Mouse (Mus musculus): ENCODE results near the gene Il15. TPM values are rescaled to one million over a fixed set of nuclear protein-coding genes. Genes with fewer than 3 reads are reported as not detected.

The Il15 gene
- total RNA-seq, 2 experiments from 2014 or later, result 2.6 to 3.0 TPM

GRCm38 (mm10) chr8:82370657-82371056 lies 32.4 kb downstream of the Il15 start:
- DNase-seq (ENCODE audit: low spot score in 2 of 2), result no peak

- no peak for DNase-seq (ENCODE audit: low spot score in 2 of 2)
Measured at GRCm38 (mm10) chr8:82361061-82361460, 42.0 kb downstream of the Il15 start.

- no peak for DNase-seq (ENCODE audit: low spot score in 2 of 2)
Measured at GRCm38 (mm10) chr8:82356091-82356490, 46.9 kb downstream of the Il15 start.

GRCm38 (mm10) chr8:82351268-82351943 lies 51.6 kb downstream of the Il15 start:
- DNase-seq (ENCODE audit: low spot score in 2 of 2), result no peak

GRCm38 (mm10) chr8:82349299-82349698 lies 53.7 kb downstream of the Il15 start:
- no peak for DNase-seq (ENCODE audit: low spot score in 2 of 2)

- no peak for DNase-seq (ENCODE audit: low spot score in 2 of 2)
Measured at GRCm38 (mm10) chr8:82346485-82346884, 56.5 kb downstream of the Il15 start.

GRCm38 (mm10) chr8:82331675-82332234 lies 71.3 kb downstream of the Il15 start:
- no peak for DNase-seq (ENCODE audit: low spot score in 2 of 2)

GRCm38 (mm10) chr8:82327986-82328652 lies 74.9 kb downstream of the Il15 start:
- DNase-seq (ENCODE audit: low spot score in 2 of 2), result peak; percentile 11 to 51

- no peak for DNase-seq (ENCODE audit: low spot score in 2 of 2)
Measured at GRCm38 (mm10) chr8:82326061-82326460, 77.0 kb downstream of the Il15 start.

- DNase-seq (ENCODE audit: low spot score in 2 of 2), result no peak
Measured at GRCm38 (mm10) chr8:82325586-82325985, 77.4 kb downstream of the Il15 start.

GRCm38 (mm10) chr8:82317446-82317845 lies 85.6 kb downstream of the Il15 start:
- DNase-seq (ENCODE audit: low spot score in 2 of 2), result no peak

GRCm38 (mm10) chr8:82306424-82306823 lies 96.6 kb downstream of the Il15 start:
- no peak for DNase-seq (ENCODE audit: low spot score in 2 of 2)

- DNase-seq (ENCODE audit: low spot score in 2 of 2), result no peak
Measured at GRCm38 (mm10) chr8:82296256-82296655, 106.8 kb downstream of the Il15 start.

GRCm38 (mm10) chr8:82291659-82292058 lies 111.4 kb downstream of the Il15 start:
- no peak for DNase-seq (ENCODE audit: low spot score in 2 of 2)

GRCm38 (mm10) chr8:82285866-82286265 lies 117.2 kb downstream of the Il15 start:
- no peak for DNase-seq (ENCODE audit: low spot score in 2 of 2)

- no peak for DNase-seq (ENCODE audit: low spot score in 2 of 2)
Measured at GRCm38 (mm10) chr8:82281995-82282394, 121.0 kb downstream of the Il15 start.

Measured in left cerebral cortex, adult 18-20 months (tissue).